Mouse (Mus musculus) heart, embryonic 16.5 days (tissue): ENCODE measurements around the gene Nlrp9b. TPM values are rescaled to one million over a fixed set of nuclear protein-coding genes. Genes with fewer than 3 reads are reported as not detected.
"Not testable (repeated sequence)": the region's sequence is repeated elsewhere in the genome, so short reads cannot be mapped to it uniquely, and the experiment has no call there.

Experiments
- ATAC-seq: fragments of 200-750 bp; cut with Nextera tagmentation; replicated peaks from 2 replicates; pipeline ENCODE4 v1.8.0; 2017; ENCODE audit warnings: moderate number of reproducible peaks; ENCODE audit not compliant: insufficient read depth, low FRiP score; ENCODE audit errors: extremely low read depth
- H3K27ac ChIP-seq: fragments of 300-500 bp; sonication (generic); 2 replicates; pipeline ENCODE4 v1.5.1; 2014; ENCODE audit warnings: mild to moderate bottlenecking, low read length, control low read depth, moderate library complexity
- H3K27me3 ChIP-seq: fragments of 300-500 bp; sonication (generic); 2 replicates; pipeline ENCODE4 v1.6.1; 2014; ENCODE audit warnings: low read length, mixed read lengths; ENCODE audit not compliant: control insufficient read depth, insufficient read depth
- H3K36me3 ChIP-seq: fragments of 300-500 bp; sonication (generic); 2 replicates; pipeline ENCODE4 v1.6.1; 2014; ENCODE audit not compliant: control insufficient read depth, insufficient read depth
- H3K4me1 ChIP-seq: fragments of 300-500 bp; sonication (generic); 2 replicates; pipeline ENCODE4 v1.6.1; 2014; ENCODE audit warnings: low read length, mixed read lengths; ENCODE audit not compliant: control insufficient read depth, insufficient read depth
- H3K4me2 ChIP-seq: fragments of 300-500 bp; sonication (generic); 2 replicates; pipeline ENCODE4 v1.6.1; 2014; ENCODE audit warnings: low read depth, mild to moderate bottlenecking, control low read depth, low read length
- H3K4me3 ChIP-seq: fragments of 300-500 bp; sonication (generic); 2 replicates; pipeline ENCODE4 v1.5.1; 2014; ENCODE audit warnings: mild to moderate bottlenecking, control low read depth, low read length
- H3K9ac ChIP-seq: fragments of 300-500 bp; sonication (generic); 2 replicates; pipeline ENCODE4 v1.6.1; 2014; ENCODE audit warnings: low read length, control low read depth
- H3K9me3 ChIP-seq: fragments of 300-500 bp; sonication (generic); replicated peaks from 2 replicates; pipeline ENCODE4 v1.6.1; 2016; ENCODE audit warnings: low read length; ENCODE audit not compliant: control insufficient read depth
- whole genome bisulfite sequencing: fragments of 180-500 bp; shearing (Covaris S2); extraction: QIAGEN DNeasy Blood & Tissue Kit; methylation state at CpG from one replicate; pipeline ENCODE4 v1.1.7; 2014; 5-methylcytosine and 5-hydroxymethylcytosine counted together
- polyA plus RNA-seq: library from polyadenylated mRNA; unstranded; fragments of >200 nt; fragmentation: Nextera tagmentation; extraction: Ambion mirVana; gene quantifications from 2 replicates; pipeline ENCODE4 v1.2.1, GENCODE M21; 2015

Gene Nlrp9b
- polyA plus RNA-seq, 1 experiment from 2014 or later, result 0.04 TPM

- H3K27me3 ChIP-seq, result no peaks in the 10 kb centered on the region
- H3K9me3 ChIP-seq, result no peaks in the 10 kb centered on the region
- no peak overlapping the region for H3K4me3 ChIP-seq
- no peaks in the 10 kb centered on the region for H3K4me1 ChIP-seq
- H3K9ac ChIP-seq, result no peak overlapping the region
- no peak overlapping the region for H3K27ac ChIP-seq
- WGBS, result 71% methylated on average over 4 of the region's 4 CpGs
- no peaks in the 10 kb centered on the region for H3K36me3 ChIP-seq
- ATAC-seq, result no peak
- H3K4me2 ChIP-seq, result no peak overlapping the region
Observed at GRCm38 (mm10) chr7:19955861-19956260, 35.4 kb upstream of the Nlrp9b start.

- no peaks in the 10 kb centered on the region for H3K27me3 ChIP-seq
- WGBS, result under 1% methylated on average over 7 of the region's 7 CpGs
- no peak overlapping the region for H3K4me2 ChIP-seq
- no peak overlapping the region for H3K4me3 ChIP-seq
- no peak overlapping the region for H3K9ac ChIP-seq
- no peak; the same call in 1 of the 2 replicates for ATAC-seq
- no peak overlapping the region for H3K27ac ChIP-seq
- no peaks in the 10 kb centered on the region for H3K4me1 ChIP-seq
- H3K9me3 ChIP-seq, result no peaks in the 10 kb centered on the region
- H3K36me3 ChIP-seq, result no peaks in the 10 kb centered on the region
Observed at GRCm38 (mm10) chr7:19956341-19956781, 34.9 kb upstream of the Nlrp9b start.

GRCm38 (mm10) chr7:19962423-19962822 lies 28.8 kb upstream of the Nlrp9b start:
- H3K27ac ChIP-seq, result no peak overlapping the region
- H3K4me3 ChIP-seq, result no peak overlapping the region
- H3K27me3 ChIP-seq, result no peaks in the 10 kb centered on the region
- ATAC-seq, result no peak
- no peak overlapping the region for H3K4me2 ChIP-seq
- no peaks in the 10 kb centered on the region for H3K9me3 ChIP-seq
- H3K36me3 ChIP-seq, result no peaks in the 10 kb centered on the region
- no peak overlapping the region for H3K9ac ChIP-seq
- 56% methylated on average over 1 of the region's 1 CpGs for WGBS
- H3K4me1 ChIP-seq, result no peaks in the 10 kb centered on the region

- 81% methylated on average over 7 of the region's 7 CpGs for WGBS
- H3K4me1 ChIP-seq, result no peaks in the 10 kb centered on the region
- H3K27me3 ChIP-seq, result no peaks in the 10 kb centered on the region
- ATAC-seq, result no peak
- H3K4me2 ChIP-seq, result no peak within 1 kb of the TSS
- H3K36me3 ChIP-seq, result no peaks in the 10 kb centered on the region
- H3K9ac ChIP-seq, result no peak within 1 kb of the TSS
- H3K27ac ChIP-seq, result no peak within 1 kb of the TSS
- peaks cover 6% of the 10 kb centered on the region; the same call in 1 of the 2 replicates for H3K9me3 ChIP-seq
- H3K4me3 ChIP-seq, result no peak within 1 kb of the TSS
Observed at GRCm38 (mm10) chr7:19964985-19965579, 26.2 kb upstream of the Nlrp9b start, which contains the start of gene Ceacam20. Gene Ceacam20 (plus strand): TSS chr7:19965412.

GRCm38 (mm10) chr7:19969106-19969505 lies 22.2 kb upstream of the Nlrp9b start:
- H3K27ac ChIP-seq, result no peak overlapping the region
- no peaks in the 10 kb centered on the region for H3K4me1 ChIP-seq
- no peak for ATAC-seq
- no peak overlapping the region for H3K4me3 ChIP-seq
- WGBS, result 61% methylated on average over 3 of the region's 3 CpGs
- peaks cover 9% of the 10 kb centered on the region; the same call in 1 of the 2 replicates for H3K9me3 ChIP-seq
- no peaks in the 10 kb centered on the region for H3K36me3 ChIP-seq
- H3K9ac ChIP-seq, result no peak overlapping the region
- H3K4me2 ChIP-seq, result no peak overlapping the region
- H3K27me3 ChIP-seq, result no peaks in the 10 kb centered on the region

- Histone ChIP-seq H3K27ac (no peak overlapping the region), H3K4me3 (no peak overlapping the region), H3K36me3 (no peaks in the 10 kb centered on the region), H3K27me3 (no peaks in the 10 kb centered on the region), H3K4me1 (no peaks in the 10 kb centered on the region), H3K4me2 (no peak overlapping the region), H3K9me3 (peaks cover 9% of the 10 kb centered on the region; the same call in 1 of the 2 replicates), H3K9ac (no peak overlapping the region)
- WGBS, result 91% methylated on average over 4 of the region's 4 CpGs
- ATAC-seq, result no peak
Observed at GRCm38 (mm10) chr7:19969541-19970090, 21.6 kb upstream of the Nlrp9b start.

- Histone ChIP-seq H3K9me3 (peaks cover 9% of the 10 kb centered on the region; the same call in 1 of the 2 replicates), H3K27me3 (no peaks in the 10 kb centered on the region), H3K27ac (no peak overlapping the region), H3K4me3 (no peak overlapping the region), H3K36me3 (no peaks in the 10 kb centered on the region), H3K4me1 (no peaks in the 10 kb centered on the region), H3K9ac (no peak overlapping the region), H3K4me2 (no peak overlapping the region)
- WGBS, result 84% methylated on average over 8 of the region's 8 CpGs
- ATAC-seq, result no peak
Observed at GRCm38 (mm10) chr7:19970196-19970595, 21.1 kb upstream of the Nlrp9b start.

- H3K27me3 ChIP-seq, result no peaks in the 10 kb centered on the region
- peaks cover 9% of the 10 kb centered on the region; the same call in 1 of the 2 replicates for H3K9me3 ChIP-seq
- H3K36me3 ChIP-seq, result no peaks in the 10 kb centered on the region
- H3K4me3 ChIP-seq, result no peak overlapping the region
- H3K9ac ChIP-seq, result no peak overlapping the region
- no peak overlapping the region for H3K27ac ChIP-seq
- H3K4me1 ChIP-seq, result no peaks in the 10 kb centered on the region
- no peak overlapping the region for H3K4me2 ChIP-seq
- 88% methylated on average over 4 of the region's 4 CpGs for WGBS
- no peak for ATAC-seq
Observed at GRCm38 (mm10) chr7:19971516-19971915, 19.7 kb upstream of the Nlrp9b start.

- not testable (repeated sequence) for H3K4me3 ChIP-seq, ATAC-seq, H3K36me3 ChIP-seq, H3K4me2 ChIP-seq, H3K27me3 ChIP-seq, H3K4me1 ChIP-seq, H3K9me3 ChIP-seq, H3K9ac ChIP-seq, H3K27ac ChIP-seq
- 60% methylated on average over 3 of the region's 3 CpGs for WGBS
Observed at GRCm38 (mm10) chr7:19996721-19997120, 5.5 kb downstream of the Nlrp9b start.
